Mouse (Mus musculus): Measurements from ENCODE around the gene Tle3.

DNA sequence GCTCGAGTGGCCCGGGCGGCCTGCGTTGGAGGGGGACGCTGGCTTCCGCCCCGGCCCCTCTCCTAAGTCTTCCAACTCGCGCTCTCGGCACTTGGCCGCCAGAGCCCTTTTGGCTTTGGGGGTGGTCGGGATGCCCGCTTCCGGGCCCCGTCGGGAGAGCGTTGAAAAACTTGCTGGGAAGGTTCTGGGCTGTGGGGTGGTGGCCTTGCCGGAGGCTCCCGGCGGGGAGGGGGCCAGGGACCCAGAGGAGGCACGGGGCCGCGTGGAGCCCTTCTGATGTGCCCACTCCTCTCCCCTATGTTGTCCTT, 1.4 kb downstream of the Tle3 start:
- TF ChIP-seq CTCF (IDR thresholded peaks at IDR 0.05; ENCODE audit: low read depth): no peak
- TF ChIP-seq EP300 (IDR thresholded peaks at IDR 0.05; ENCODE audit: low read depth): no peak

All from liver, embryonic 14.5 days (tissue).